Mouse (Mus musculus): ENCODE measurements around the gene Hs3st3a1. TPM values are rescaled to one million over a fixed set of nuclear protein-coding genes. Genes with fewer than 3 reads are reported as not detected.

Gene Hs3st3a1
- polyA plus RNA-seq, 1 experiment from 2014 or later: 0.11 TPM

Other genes with a start within 250 kb of the Hs3st3a1 start
- gene F930015N05Rik, start 1.3 kb downstream of the Hs3st3a1 start, polyA plus RNA-seq (2015; fragmentation: Nextera tagmentation; extraction: Ambion mirVana): 0.27 and 0.45 TPM in 2 replicates

Data from forebrain, embryonic 15.5 days (tissue).